Mouse (Mus musculus): ENCODE measurements around the gene Abcb5. TPM values are rescaled to one million over a fixed set of nuclear protein-coding genes. Genes with fewer than 3 reads are reported as not detected.
A peak's percentile ranks its signal among the peaks of the same experiment; 100 is the strongest.
"Not testable (repeated sequence)": the region's sequence is repeated elsewhere in the genome, so short reads cannot be mapped to it uniquely, and the experiment has no call there.

Gene Abcb5
- polyA plus RNA-seq, 1 experiment from 2014 or later = not detected

- no peaks in the 10 kb centered on the region for H3K4me1 ChIP-seq (replicated peaks; ENCODE audit: control insufficient read depth, insufficient read depth)
- H3K9me3 ChIP-seq (ENCODE audit: control insufficient read depth, low read length) = no peaks in the 10 kb centered on the region
- no peak overlapping the region for H3K27ac ChIP-seq (replicated peaks)
- H3K27me3 ChIP-seq (ENCODE audit: control insufficient read depth, insufficient read depth, low read length) = no peaks in the 10 kb centered on the region
- no peak overlapping the region for H3K9ac ChIP-seq (ENCODE audit: low read length)
- 19% methylated on average over 13 of the region's 13 CpGs for WGBS
- H3K4me2 ChIP-seq (replicated peaks; ENCODE audit: low read depth) = peak overlapping the region; percentile 31; the same call in 1 of the 2 replicates
- DNase-seq (ENCODE audit: low spot score) (peak; percentile 14), ATAC-seq (ENCODE audit: low FRiP score, low TSS enrichment) (no peak)
- TF ChIP-seq EP300 (optimal IDR thresholded peaks at IDR 0.05) (no peak), CTCF (IDR thresholded peaks at IDR 0.05; ENCODE audit: low read depth) (peak; percentile 87)
- H3K36me3 ChIP-seq (ENCODE audit: control insufficient read depth, insufficient read depth, low read length) = no peaks in the 10 kb centered on the region
- H3K4me3 ChIP-seq (ENCODE audit: low read depth, low read length) = no peak overlapping the region
These were observed 39.4 kb downstream of the Abcb5 start for GRCm38 (mm10) chr12:118926813-118927281.

- DNase-seq (ENCODE audit: low spot score); H3K4me2 ChIP-seq (replicated peaks; ENCODE audit: low read depth); H3K4me1 ChIP-seq (replicated peaks; ENCODE audit: control insufficient read depth, insufficient read depth); H3K4me3 ChIP-seq (ENCODE audit: low read depth, low read length); H3K27me3 ChIP-seq (ENCODE audit: control insufficient read depth, insufficient read depth, low read length); ATAC-seq (ENCODE audit: low FRiP score, low TSS enrichment); H3K9ac ChIP-seq (ENCODE audit: low read length); H3K9me3 ChIP-seq (ENCODE audit: control insufficient read depth, low read length); H3K36me3 ChIP-seq (ENCODE audit: control insufficient read depth, insufficient read depth, low read length); H3K27ac ChIP-seq (replicated peaks): not testable (repeated sequence)
- WGBS = 47% methylated on average over 1 of the region's 1 CpGs
- TF ChIP-seq CTCF (IDR thresholded peaks at IDR 0.05; ENCODE audit: low read depth) = peak; percentile 35
These were observed 42.3 kb downstream of the Abcb5 start for GRCm38 (mm10) chr12:118923874-118924273.

GRCm38 (mm10) chr12:118917771-118918170 lies 48.5 kb downstream of the Abcb5 start:
- TF ChIP-seq EP300 (optimal IDR thresholded peaks at IDR 0.05) (no peak), CTCF (IDR thresholded peaks at IDR 0.05; ENCODE audit: low read depth) (no peak)
- WGBS = 67% methylated on average over 1 of the region's 1 CpGs
- no peaks in the 10 kb centered on the region for H3K4me1 ChIP-seq (replicated peaks; ENCODE audit: control insufficient read depth, insufficient read depth)
- H3K9me3 ChIP-seq (ENCODE audit: control insufficient read depth, low read length) = no peaks in the 10 kb centered on the region
- no peak overlapping the region for H3K27ac ChIP-seq (replicated peaks)
- ATAC-seq (ENCODE audit: low FRiP score, low TSS enrichment) (no peak), DNase-seq (ENCODE audit: low spot score) (no peak)
- H3K27me3 ChIP-seq (ENCODE audit: control insufficient read depth, insufficient read depth, low read length) = no peaks in the 10 kb centered on the region
- H3K4me3 ChIP-seq (ENCODE audit: low read depth, low read length) = no peak overlapping the region
- no peak overlapping the region for H3K9ac ChIP-seq (ENCODE audit: low read length)
- H3K4me2 ChIP-seq (replicated peaks; ENCODE audit: low read depth) = no peak overlapping the region
- H3K36me3 ChIP-seq (ENCODE audit: control insufficient read depth, insufficient read depth, low read length) = no peaks in the 10 kb centered on the region

GRCm38 (mm10) chr12:118910360-118910759 lies 55.9 kb downstream of the Abcb5 start:
- Histone ChIP-seq H3K4me2 (replicated peaks; ENCODE audit: low read depth) (no peak overlapping the region), H3K36me3 (ENCODE audit: control insufficient read depth, insufficient read depth, low read length) (no peaks in the 10 kb centered on the region), H3K27ac (replicated peaks) (no peak overlapping the region), H3K9me3 (ENCODE audit: control insufficient read depth, low read length) (no peaks in the 10 kb centered on the region), H3K27me3 (ENCODE audit: control insufficient read depth, insufficient read depth, low read length) (no peaks in the 10 kb centered on the region), H3K9ac (ENCODE audit: low read length) (no peak overlapping the region), H3K4me3 (ENCODE audit: low read depth, low read length) (no peak overlapping the region), H3K4me1 (replicated peaks; ENCODE audit: control insufficient read depth, insufficient read depth) (no peaks in the 10 kb centered on the region)
- WGBS = 74% methylated on average over 2 of the region's 2 CpGs
- TF ChIP-seq CTCF (IDR thresholded peaks at IDR 0.05; ENCODE audit: low read depth) (no peak), EP300 (optimal IDR thresholded peaks at IDR 0.05) (no peak)
- no peak for DNase-seq (ENCODE audit: low spot score)
- ATAC-seq (ENCODE audit: low FRiP score, low TSS enrichment) = no peak

GRCm38 (mm10) chr12:118902249-118902648 lies 64.0 kb downstream of the Abcb5 start:
- no peak for ATAC-seq (ENCODE audit: low FRiP score, low TSS enrichment)
- DNase-seq (ENCODE audit: low spot score) = no peak
- Histone ChIP-seq H3K4me1 (replicated peaks; ENCODE audit: control insufficient read depth, insufficient read depth) (no peaks in the 10 kb centered on the region), H3K36me3 (ENCODE audit: control insufficient read depth, insufficient read depth, low read length) (no peaks in the 10 kb centered on the region), H3K27ac (replicated peaks) (no peak overlapping the region), H3K9me3 (ENCODE audit: control insufficient read depth, low read length) (no peaks in the 10 kb centered on the region), H3K27me3 (ENCODE audit: control insufficient read depth, insufficient read depth, low read length) (no peaks in the 10 kb centered on the region), H3K4me2 (replicated peaks; ENCODE audit: low read depth) (no peak overlapping the region), H3K4me3 (ENCODE audit: low read depth, low read length) (no peak overlapping the region), H3K9ac (ENCODE audit: low read length) (no peak overlapping the region)
- no peak for TF ChIP-seq EP300 (optimal IDR thresholded peaks at IDR 0.05)
- no peak for TF ChIP-seq CTCF (IDR thresholded peaks at IDR 0.05; ENCODE audit: low read depth)
- 40% methylated on average over 5 of the region's 5 CpGs for WGBS

GRCm38 (mm10) chr12:118887964-118888363 lies 78.3 kb downstream of the Abcb5 start:
- no peak for TF ChIP-seq CTCF (IDR thresholded peaks at IDR 0.05; ENCODE audit: low read depth)
- no peak for TF ChIP-seq EP300 (optimal IDR thresholded peaks at IDR 0.05)
- no peaks in the 10 kb centered on the region for H3K27me3 ChIP-seq (ENCODE audit: control insufficient read depth, insufficient read depth, low read length)
- no peak for DNase-seq (ENCODE audit: low spot score)
- WGBS = 44% methylated on average over 2 of the region's 2 CpGs
- no peak overlapping the region for H3K4me2 ChIP-seq (replicated peaks; ENCODE audit: low read depth)
- no peak overlapping the region for H3K9ac ChIP-seq (ENCODE audit: low read length)
- no peak overlapping the region for H3K4me3 ChIP-seq (ENCODE audit: low read depth, low read length)
- no peak overlapping the region for H3K27ac ChIP-seq (replicated peaks)
- no peaks in the 10 kb centered on the region for H3K9me3 ChIP-seq (ENCODE audit: control insufficient read depth, low read length)
- ATAC-seq (ENCODE audit: low FRiP score, low TSS enrichment) = no peak
- no peaks in the 10 kb centered on the region for H3K4me1 ChIP-seq (replicated peaks; ENCODE audit: control insufficient read depth, insufficient read depth)
- no peaks in the 10 kb centered on the region for H3K36me3 ChIP-seq (ENCODE audit: control insufficient read depth, insufficient read depth, low read length)

All from stomach, postnatal 0 days (tissue).